Mouse (Mus musculus) spleen, adult 2 months (tissue): ENCODE measurements around the gene Rictor.

Experiments used
- CTCF ChIP-seq: fragments of 200-500 bp; IDR thresholded peaks from 2 replicates; pipeline ENCODE4 v1.5.1; 2011; ENCODE audit warnings: mild to moderate bottlenecking, inconsistent platforms; ENCODE audit not compliant: insufficient read depth, insufficient read length, insufficient replicate concordance; ENCODE audit errors: extremely low read depth
- POLR2A ChIP-seq: fragments of 200-500 bp; IDR thresholded peaks from 2 replicates; pipeline ENCODE4 v1.6.1; 2011; ENCODE audit warnings: low read depth, low read length, inconsistent platforms

DNA sequence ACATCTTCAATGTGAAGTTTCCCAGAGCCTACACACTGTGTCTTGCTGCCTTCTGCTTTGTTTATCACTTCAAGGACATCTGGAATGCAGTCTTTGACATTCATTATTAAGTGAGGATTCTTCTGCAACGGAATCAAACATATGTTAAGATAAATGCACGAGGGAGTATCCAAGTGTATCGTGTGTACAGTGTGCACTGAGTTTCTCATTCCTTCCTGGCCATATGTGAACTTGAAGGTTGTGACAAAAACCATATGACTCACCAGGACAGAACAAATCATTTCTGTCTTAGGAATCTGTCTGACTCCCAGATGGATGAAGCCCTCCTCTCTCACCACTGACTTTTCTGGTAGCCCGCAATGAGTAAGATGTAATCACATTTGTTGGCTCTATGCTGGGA, 107.6 kb downstream of the Rictor start:
- no peak for TF ChIP-seq CTCF
- TF ChIP-seq POLR2A = no peak
